In the genomic region with DNA sequence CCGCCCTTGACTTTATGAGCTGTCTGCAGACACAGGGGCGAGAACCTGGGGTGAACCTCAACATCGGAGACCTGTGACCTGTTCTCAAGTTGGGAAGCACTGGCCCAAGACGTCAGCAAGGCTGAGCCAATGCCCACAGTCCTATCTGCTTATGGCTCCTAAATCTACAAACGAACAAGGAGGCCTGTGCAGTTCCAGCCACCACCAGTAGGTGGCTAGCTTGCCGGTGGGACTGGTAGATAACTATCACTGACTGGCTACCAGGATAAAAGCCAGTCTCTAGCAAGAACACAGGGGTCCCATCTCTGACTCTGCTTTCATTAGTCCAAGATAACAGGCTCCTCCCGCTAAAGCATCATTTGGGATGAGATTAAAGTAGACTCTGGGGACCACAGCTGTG, we compare ENCODE assay signal across 8 mouse cellular contexts.
A peak's percentile ranks its signal among the peaks of the same experiment; 100 is the strongest.
DNase-seq lines count a peak whose midpoint lies in the region.

No protein-coding gene starts in this region.

- DNase-seq in CD8-positive naive resting alpha-beta T cell, adult 2 months (ENCODE audit: low read depth in 2 of 2, low spot score in 2 of 2): peak; percentile 33 to 50
- peak; percentile 92 for DNase-seq in NIH3T3 (ENCODE audit: low read depth)
- DNase-seq in cerebellum, postnatal 25 days: peak; percentile 83 to 89
- peak; percentile 85 for DNase-seq in gastrocnemius, postnatal 10 days
- DNase-seq in layer of hippocampus, adult 9-10 months (ENCODE audit: low spot score): peak; percentile 59
- peak; percentile 79 for DNase-seq in lung, postnatal 14 days
- DNase-seq in right cerebral cortex, postnatal 14 days: peak; percentile 86
- DNase-seq in urinary bladder, postnatal 36 days (ENCODE audit: low spot score in 2 of 2): peak; percentile 42 to 66

Comparison
In these comparisons a context has a peak if more than half of its experiments do, and no peak if none do; other contexts are left out.
1. Peak in every context shown above with its lines: DNase-seq.
2. DNase-seq: peak in every context shown above with its lines; median percentile 92 in NIH3T3; 86 in cerebellum, postnatal 25 days; 86 in right cerebral cortex, postnatal 14 days; 85 in gastrocnemius, postnatal 10 days; 79 in lung, postnatal 14 days; 59 in layer of hippocampus, adult 9-10 months; 54 in urinary bladder, postnatal 36 days; 42 in CD8-positive naive resting alpha-beta T cell, adult 2 months.